Mouse (Mus musculus): ENCODE results near the gene Il17ra.

- TF ChIP-seq EP300 (IDR thresholded peaks at IDR 0.05; ENCODE audit: low read depth), result no peak
- TF ChIP-seq CTCF (IDR thresholded peaks at IDR 0.05; ENCODE audit: low read depth), result no peak
Observed at GRCm38 (mm10) chr6:120505531-120505930, 42.5 kb downstream of the Il17ra start.
